Mouse (Mus musculus): ENCODE measurements at regions not wholly inside any gene's neighbourhood (a gene's known extent, or its start where the extent isn't known, plus 50 kb on each side); places are given as distances from the start of the nearest gene placed in this dataset.

- no peak overlapping the region for H3K27ac ChIP-seq
- H3K27me3 ChIP-seq (ENCODE audit: control insufficient read depth, insufficient read depth, low read length): no peaks in the 10 kb centered on the region
- H3K4me3 ChIP-seq (ENCODE audit: insufficient read depth in 1 of 2, low read depth in 2 of 2, low read length in 2 of 2): no peak overlapping the region
- WGBS (ENCODE audit: insufficient replicate concordance): 68% methylated on average over 9 of the region's 9 CpGs
- no peaks in the 10 kb centered on the region for H3K4me1 ChIP-seq (replicated peaks; ENCODE audit: control insufficient read depth in 2 of 2, insufficient read depth in 2 of 2, low read length in 1 of 2)
- H3K9me3 ChIP-seq (ENCODE audit: control insufficient read depth, low read length): no peaks in the 10 kb centered on the region
- DNase-seq (ENCODE audit: low read depth in 3 of 3, low spot score in 3 of 3) (no peak), ATAC-seq (ENCODE audit: insufficient read depth) (no peak)
- H3K4me2 ChIP-seq (ENCODE audit: low read depth): no peak overlapping the region
- TF ChIP-seq CTCF (IDR thresholded peaks at IDR 0.05; ENCODE audit: low read depth) (no peak), EP300 (IDR thresholded peaks at IDR 0.05; ENCODE audit: low read depth) (no peak)
- no peak overlapping the region for H3K9ac ChIP-seq (replicated peaks)
- H3K36me3 ChIP-seq (replicated peaks; ENCODE audit: control insufficient read depth, insufficient read depth, low read depth): no peaks in the 10 kb centered on the region
Measured at GRCm38 (mm10) chr3:137751732-137752260, 80.5 kb downstream of the Gm21962 start.

- no peaks in the 10 kb centered on the region for H3K9me3 ChIP-seq (ENCODE audit: control insufficient read depth, low read length)
- H3K36me3 ChIP-seq (replicated peaks; ENCODE audit: control insufficient read depth, insufficient read depth, low read depth): no peaks in the 10 kb centered on the region
- ATAC-seq (ENCODE audit: insufficient read depth) (no peak), DNase-seq (ENCODE audit: low read depth in 3 of 3, low spot score in 3 of 3) (peak; percentile 9 to 19 (median 10))
- H3K4me2 ChIP-seq (ENCODE audit: low read depth): no peak overlapping the region
- peak; percentile 76 for TF ChIP-seq CTCF (IDR thresholded peaks at IDR 0.05; ENCODE audit: low read depth)
- no peak for TF ChIP-seq EP300 (IDR thresholded peaks at IDR 0.05; ENCODE audit: low read depth)
- no peaks in the 10 kb centered on the region for H3K27me3 ChIP-seq (ENCODE audit: control insufficient read depth, insufficient read depth, low read length)
- H3K4me3 ChIP-seq (ENCODE audit: insufficient read depth in 1 of 2, low read depth in 2 of 2, low read length in 2 of 2): no peak overlapping the region
- H3K4me1 ChIP-seq (replicated peaks; ENCODE audit: control insufficient read depth in 2 of 2, insufficient read depth in 2 of 2, low read length in 1 of 2): no peaks in the 10 kb centered on the region
- H3K9ac ChIP-seq (replicated peaks): no peak overlapping the region
- 17% methylated on average over 25 of the region's 25 CpGs for WGBS (ENCODE audit: insufficient replicate concordance)
- no peak overlapping the region for H3K27ac ChIP-seq
Measured at GRCm38 (mm10) chr3:137752447-137753256, 81.3 kb downstream of the Gm21962 start.

GRCm38 (mm10) chr3:137753257-137753654 lies 81.9 kb downstream of the Gm21962 start:
- Histone ChIP-seq H3K9me3 (ENCODE audit: control insufficient read depth, low read length) (no peaks in the 10 kb centered on the region), H3K4me3 (ENCODE audit: insufficient read depth in 1 of 2, low read depth in 2 of 2, low read length in 2 of 2) (no peak overlapping the region), H3K4me1 (replicated peaks; ENCODE audit: control insufficient read depth in 2 of 2, insufficient read depth in 2 of 2, low read length in 1 of 2) (no peaks in the 10 kb centered on the region), H3K4me2 (ENCODE audit: low read depth) (no peak overlapping the region), H3K9ac (replicated peaks) (no peak overlapping the region), H3K36me3 (replicated peaks; ENCODE audit: control insufficient read depth, insufficient read depth, low read depth) (no peaks in the 10 kb centered on the region), H3K27ac (no peak overlapping the region), H3K27me3 (ENCODE audit: control insufficient read depth, insufficient read depth, low read length) (no peaks in the 10 kb centered on the region)
- ATAC-seq (ENCODE audit: insufficient read depth) (no peak), DNase-seq (ENCODE audit: low read depth in 3 of 3, low spot score in 3 of 3) (no peak)
- 41% methylated on average over 7 of the region's 7 CpGs for WGBS (ENCODE audit: insufficient replicate concordance)
- TF ChIP-seq CTCF (IDR thresholded peaks at IDR 0.05; ENCODE audit: low read depth): no peak
- no peak for TF ChIP-seq EP300 (IDR thresholded peaks at IDR 0.05; ENCODE audit: low read depth)

- no peak for ATAC-seq (ENCODE audit: insufficient read depth)
- WGBS (ENCODE audit: insufficient replicate concordance): 53% methylated on average over 5 of the region's 5 CpGs
Measured at GRCm38 (mm10) chr3:137755391-137755790, 84.1 kb downstream of the Gm21962 start.

GRCm38 (mm10) chr3:137762213-137762884 lies 91.0 kb downstream of the Gm21962 start:
- Histone ChIP-seq H3K4me3 (ENCODE audit: insufficient read depth in 1 of 2, low read depth in 2 of 2, low read length in 2 of 2) (no peak overlapping the region), H3K27me3 (ENCODE audit: control insufficient read depth, insufficient read depth, low read length) (no peaks in the 10 kb centered on the region), H3K4me1 (replicated peaks; ENCODE audit: control insufficient read depth in 2 of 2, insufficient read depth in 2 of 2, low read length in 1 of 2) (no peaks in the 10 kb centered on the region), H3K9me3 (ENCODE audit: control insufficient read depth, low read length) (no peaks in the 10 kb centered on the region), H3K27ac (no peak overlapping the region), H3K9ac (replicated peaks) (no peak overlapping the region), H3K4me2 (ENCODE audit: low read depth) (no peak overlapping the region), H3K36me3 (replicated peaks; ENCODE audit: control insufficient read depth, insufficient read depth, low read depth) (no peaks in the 10 kb centered on the region)
- no peak for TF ChIP-seq CTCF (IDR thresholded peaks at IDR 0.05; ENCODE audit: low read depth)
- TF ChIP-seq EP300 (IDR thresholded peaks at IDR 0.05; ENCODE audit: low read depth): no peak
- WGBS (ENCODE audit: insufficient replicate concordance): 34% methylated on average over 14 of the region's 14 CpGs
- DNase-seq (ENCODE audit: low read depth in 3 of 3, low spot score in 3 of 3) (no peak), ATAC-seq (ENCODE audit: insufficient read depth) (no peak)

More at GRCm38 (mm10) chr3:137755391-137755790, 84.1 kb downstream of the Gm21962 start:
- Histone ChIP-seq H3K9ac (replicated peaks) (no peak overlapping the region), H3K27ac (no peak overlapping the region), H3K4me2 (ENCODE audit: low read depth) (no peak overlapping the region), H3K36me3 (replicated peaks; ENCODE audit: control insufficient read depth, insufficient read depth, low read depth) (no peaks in the 10 kb centered on the region), H3K4me3 (ENCODE audit: insufficient read depth in 1 of 2, low read depth in 2 of 2, low read length in 2 of 2) (no peak overlapping the region), H3K4me1 (replicated peaks; ENCODE audit: control insufficient read depth in 2 of 2, insufficient read depth in 2 of 2, low read length in 1 of 2) (no peaks in the 10 kb centered on the region), H3K9me3 (ENCODE audit: control insufficient read depth, low read length) (no peaks in the 10 kb centered on the region), H3K27me3 (ENCODE audit: control insufficient read depth, insufficient read depth, low read length) (no peaks in the 10 kb centered on the region)
- TF ChIP-seq CTCF (IDR thresholded peaks at IDR 0.05; ENCODE audit: low read depth): no peak
- no peak for TF ChIP-seq EP300 (IDR thresholded peaks at IDR 0.05; ENCODE audit: low read depth)
- no peak for DNase-seq (ENCODE audit: low read depth in 3 of 3, low spot score in 3 of 3)

Data from liver, embryonic 14.5 days (tissue).